Mouse (Mus musculus) c-Kit-positive CD71-negative TER-119-negative erythroid progenitor cells, embryonic 14.5 days (primary cell): ENCODE results near the gene Cit.
"Not testable (repeated sequence)": the region's sequence is repeated elsewhere in the genome, so short reads cannot be mapped to it uniquely, and the experiment has no call there.

Experiments used
- DNase-seq: peaks from one replicate; pipeline ENCODE4 v3.0.0-alpha.2; 2013; ENCODE audit warnings: low read depth

Cit gene

GRCm38 (mm10) chr5:115844766-115845634, at the start of gene Cit:
Cit (plus strand) TSS chr5:115845278.
- DNase-seq: peak; percentile 92

- no peak for DNase-seq
Observed at GRCm38 (mm10) chr5:115799016-115799894, 45.8 kb upstream of the Cit start.

GRCm38 (mm10) chr5:115799895-115800232, 45.2 kb upstream of the Cit start:
- no peak for DNase-seq

- no peak for DNase-seq
Observed at GRCm38 (mm10) chr5:115812262-115812661, 32.8 kb upstream of the Cit start.

- DNase-seq: no peak
Observed at GRCm38 (mm10) chr5:115817022-115817421, 28.1 kb upstream of the Cit start.

- not testable (repeated sequence) for DNase-seq
Observed at GRCm38 (mm10) chr5:115817655-115818054, 27.4 kb upstream of the Cit start.

GRCm38 (mm10) chr5:115819966-115820365, 25.1 kb upstream of the Cit start:
- DNase-seq: no peak

GRCm38 (mm10) chr5:115821200-115821599, 23.9 kb upstream of the Cit start:
- no peak for DNase-seq

- no peak for DNase-seq
Observed at GRCm38 (mm10) chr5:115821910-115822309, 23.2 kb upstream of the Cit start.

GRCm38 (mm10) chr5:115832754-115833153, 12.3 kb upstream of the Cit start:
- DNase-seq: no peak

GRCm38 (mm10) chr5:115833806-115834205, 11.3 kb upstream of the Cit start:
- not testable (repeated sequence) for DNase-seq

GRCm38 (mm10) chr5:115835291-115835690, 9.8 kb upstream of the Cit start:
- DNase-seq: no peak

- DNase-seq: no peak
Observed at GRCm38 (mm10) chr5:115838059-115838458, 7.0 kb upstream of the Cit start.

GRCm38 (mm10) chr5:115840453-115840852, 4.6 kb upstream of the Cit start:
- DNase-seq: no peak

GRCm38 (mm10) chr5:115840946-115841775, 3.9 kb upstream of the Cit start:
- no peak for DNase-seq

- DNase-seq: no peak
Observed at GRCm38 (mm10) chr5:115844368-115844765, 711 bp upstream of the Cit start.

- DNase-seq: no peak
Observed at GRCm38 (mm10) chr5:115845635-115846174, 627 bp downstream of the Cit start.

- DNase-seq: no peak
Observed at GRCm38 (mm10) chr5:115847166-115847565, 2.1 kb downstream of the Cit start.

GRCm38 (mm10) chr5:115848463-115848862, 3.4 kb downstream of the Cit start:
- no peak for DNase-seq

GRCm38 (mm10) chr5:115849263-115849829, 4.3 kb downstream of the Cit start:
- DNase-seq: no peak

- no peak for DNase-seq
Observed at GRCm38 (mm10) chr5:115850250-115851028, 5.4 kb downstream of the Cit start.
